Mouse (Mus musculus): Measurements from ENCODE around the gene Gucy2g. TPM values are rescaled to one million over a fixed set of nuclear protein-coding genes. Genes with fewer than 3 reads are reported as not detected.

Gene Gucy2g
- not detected in 2 replicates for polyA plus RNA-seq (2016; fragmentation: Nextera tagmentation; extraction: Ambion mirVana)

GRCm38 (mm10) chr19:55241186-55241645 is at the start of gene Gucy2g:
Gucy2g (minus strand) TSS chr19:55241236.
- ATAC-seq (ENCODE audit: insufficient number of reproducible peaks, insufficient read depth, low FRiP score, low TSS enrichment), result no peak

DNA sequence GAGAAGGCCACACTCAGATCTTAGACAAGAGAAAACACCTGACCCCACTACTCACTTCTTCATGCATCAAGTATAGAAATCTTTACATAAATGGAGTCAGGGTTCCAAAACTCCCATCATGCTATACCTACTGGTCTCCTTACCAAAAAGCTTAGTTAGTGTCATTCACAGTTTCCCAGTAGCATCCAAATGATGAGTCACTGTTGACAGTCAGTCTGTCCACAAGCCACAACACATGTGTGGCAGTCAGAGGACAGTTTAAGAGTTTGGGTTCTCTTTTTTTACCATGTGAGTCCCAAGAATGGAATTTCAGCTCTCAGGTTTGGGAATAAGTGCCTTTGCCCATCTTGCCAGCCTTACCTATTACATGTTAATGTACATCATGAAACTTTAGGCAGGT is 47.9 kb upstream of the Gucy2g start:
- ATAC-seq (ENCODE audit: insufficient number of reproducible peaks, insufficient read depth, low FRiP score, low TSS enrichment), result no peak
- Histone ChIP-seq H3K9me3 (no peaks in the 10 kb centered on the region), H3K27me3 (no peaks in the 10 kb centered on the region), H3K4me1 (no peaks in the 10 kb centered on the region), H3K36me3 (no peaks in the 10 kb centered on the region), H3K4me3 (no peak overlapping the region), H3K27ac (no peak overlapping the region), H3K9ac (no peak overlapping the region), H3K4me2 (replicated peaks) (no peak overlapping the region)

More at GRCm38 (mm10) chr19:55241186-55241645, at the start of gene Gucy2g:
- no peak within 1 kb of the TSS for H3K4me3 ChIP-seq
- H3K9ac ChIP-seq, result no peak within 1 kb of the TSS
- no peak within 1 kb of the TSS for H3K27ac ChIP-seq
- WGBS, result 77% methylated on average over 6 of the region's 6 CpGs
- no peaks in the 10 kb centered on the region for H3K27me3 ChIP-seq
- 0 out of 2 replicates have a peak, but pooled peaks cover 7% of the 10 kb centered on the region for H3K4me1 ChIP-seq
- no peaks in the 10 kb centered on the region for H3K36me3 ChIP-seq
- H3K9me3 ChIP-seq, result no peaks in the 10 kb centered on the region
- no peak within 1 kb of the TSS for H3K4me2 ChIP-seq (replicated peaks)

DNA sequence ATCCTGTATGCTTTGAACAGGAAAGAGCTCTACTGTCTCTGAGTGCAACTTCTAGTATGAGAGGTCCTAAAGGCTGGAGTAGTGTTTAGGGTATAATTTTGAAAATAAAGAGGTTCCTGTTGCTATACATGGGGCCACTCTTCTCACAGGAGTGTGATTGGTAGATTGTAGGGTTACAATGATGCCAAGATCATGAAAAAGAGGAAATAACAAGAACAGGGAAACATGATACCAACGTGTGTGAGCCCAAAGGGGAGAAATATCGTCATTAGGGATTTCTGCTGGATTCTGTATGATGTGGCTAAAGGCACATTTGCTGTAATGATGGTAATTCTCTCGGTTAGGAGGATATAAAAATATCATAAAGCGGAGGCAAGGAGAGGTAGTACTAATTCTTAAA is 45.0 kb upstream of the Gucy2g start:
- Histone ChIP-seq H3K4me3 (no peak overlapping the region), H3K4me2 (replicated peaks) (no peak overlapping the region), H3K36me3 (no peaks in the 10 kb centered on the region), H3K4me1 (no peaks in the 10 kb centered on the region), H3K9me3 (no peaks in the 10 kb centered on the region), H3K27ac (no peak overlapping the region), H3K27me3 (no peaks in the 10 kb centered on the region), H3K9ac (no peak overlapping the region)
- no peak for ATAC-seq (ENCODE audit: insufficient number of reproducible peaks, insufficient read depth, low FRiP score, low TSS enrichment)
- WGBS, result 81% methylated on average over 4 of the region's 4 CpGs

DNA sequence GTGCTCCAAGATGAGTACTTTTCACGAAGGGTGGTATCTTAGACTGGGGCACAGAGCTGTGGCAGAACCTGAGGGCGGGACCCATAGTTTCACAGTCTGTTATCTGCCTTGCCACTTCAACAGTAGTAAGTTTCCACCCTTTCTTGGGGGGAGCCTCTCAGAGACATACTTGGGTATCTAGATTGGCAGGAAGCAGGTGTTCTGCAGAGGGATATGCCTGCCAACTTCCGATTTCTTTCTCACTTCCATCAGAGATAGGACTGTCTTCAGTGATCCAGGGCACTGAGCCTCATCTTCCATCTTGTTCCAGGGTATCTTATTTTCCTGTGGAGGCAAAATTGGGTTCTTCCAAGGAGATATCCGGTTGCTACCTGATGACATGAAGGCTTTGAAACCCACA is 43.1 kb upstream of the Gucy2g start:
- H3K27ac ChIP-seq, result no peak overlapping the region
- no peaks in the 10 kb centered on the region for H3K4me1 ChIP-seq
- H3K36me3 ChIP-seq, result no peaks in the 10 kb centered on the region
- H3K4me2 ChIP-seq (replicated peaks), result no peak overlapping the region
- H3K9me3 ChIP-seq, result no peaks in the 10 kb centered on the region
- ATAC-seq (ENCODE audit: insufficient number of reproducible peaks, insufficient read depth, low FRiP score, low TSS enrichment), result no peak
- no peaks in the 10 kb centered on the region for H3K27me3 ChIP-seq
- no peak overlapping the region for H3K4me3 ChIP-seq
- no peak overlapping the region for H3K9ac ChIP-seq
- 84% methylated on average over 4 of the region's 4 CpGs for WGBS

GRCm38 (mm10) chr19:55276770-55277169 is 35.7 kb upstream of the Gucy2g start:
- Histone ChIP-seq H3K27me3 (no peaks in the 10 kb centered on the region), H3K9me3 (no peaks in the 10 kb centered on the region), H3K27ac (no peak overlapping the region), H3K4me2 (replicated peaks) (no peak overlapping the region), H3K4me1 (no peaks in the 10 kb centered on the region), H3K4me3 (no peak overlapping the region), H3K9ac (no peak overlapping the region), H3K36me3 (no peaks in the 10 kb centered on the region)
- WGBS, result 89% methylated on average over 3 of the region's 3 CpGs
- no peak for ATAC-seq (ENCODE audit: insufficient number of reproducible peaks, insufficient read depth, low FRiP score, low TSS enrichment)

DNA sequence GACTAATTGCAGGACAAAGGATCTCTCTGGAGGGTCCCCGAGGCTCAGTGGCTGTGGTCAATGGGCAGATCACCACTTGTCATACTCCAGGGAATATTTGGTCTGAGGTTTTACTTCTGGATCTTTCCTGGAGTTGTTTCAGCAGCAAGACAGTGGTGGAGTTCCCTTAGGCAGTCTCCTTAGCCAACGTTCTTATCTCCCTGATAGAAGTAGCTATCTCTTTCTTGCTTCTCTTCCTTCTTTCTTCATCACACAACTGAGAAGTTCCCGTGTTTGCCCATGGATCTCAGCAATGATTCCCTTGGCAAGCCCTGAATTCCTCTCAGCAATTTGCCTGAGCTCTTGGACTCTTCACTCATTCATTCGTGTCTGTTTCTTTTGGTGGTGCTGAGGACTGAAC is 35.1 kb upstream of the Gucy2g start:
- Histone ChIP-seq H3K4me3 (no peak overlapping the region), H3K9me3 (no peaks in the 10 kb centered on the region), H3K4me2 (replicated peaks) (no peak overlapping the region), H3K9ac (no peak overlapping the region), H3K4me1 (no peaks in the 10 kb centered on the region), H3K36me3 (no peaks in the 10 kb centered on the region), H3K27ac (no peak overlapping the region), H3K27me3 (no peaks in the 10 kb centered on the region)
- 82% methylated on average over 4 of the region's 4 CpGs for WGBS
- no peak for ATAC-seq (ENCODE audit: insufficient number of reproducible peaks, insufficient read depth, low FRiP score, low TSS enrichment)

GRCm38 (mm10) chr19:55273340-55273739 is 32.3 kb upstream of the Gucy2g start:
- Histone ChIP-seq H3K4me1 (no peaks in the 10 kb centered on the region), H3K27ac (no peak overlapping the region), H3K9me3 (no peaks in the 10 kb centered on the region), H3K27me3 (no peaks in the 10 kb centered on the region), H3K4me3 (no peak overlapping the region), H3K4me2 (replicated peaks) (no peak overlapping the region), H3K9ac (no peak overlapping the region), H3K36me3 (no peaks in the 10 kb centered on the region)
- ATAC-seq (ENCODE audit: insufficient number of reproducible peaks, insufficient read depth, low FRiP score, low TSS enrichment), result no peak
- WGBS, result 83% methylated on average over 6 of the region's 6 CpGs

GRCm38 (mm10) chr19:55271448-55271847 is 30.4 kb upstream of the Gucy2g start:
- no peaks in the 10 kb centered on the region for H3K36me3 ChIP-seq
- 32% methylated on average over 3 of the region's 3 CpGs for WGBS
- H3K4me3 ChIP-seq, result no peak overlapping the region
- H3K27me3 ChIP-seq, result no peaks in the 10 kb centered on the region
- no peak overlapping the region for H3K4me2 ChIP-seq (replicated peaks)
- H3K9ac ChIP-seq, result no peak overlapping the region
- 0 out of 2 replicates have a peak overlapping the region, but pooled peaks have one; percentile 6 for H3K27ac ChIP-seq
- ATAC-seq (ENCODE audit: insufficient number of reproducible peaks, insufficient read depth, low FRiP score, low TSS enrichment), result no peak
- H3K4me1 ChIP-seq, result no peaks in the 10 kb centered on the region
- H3K9me3 ChIP-seq, result no peaks in the 10 kb centered on the region

- Histone ChIP-seq H3K27ac (no peak overlapping the region), H3K36me3 (no peaks in the 10 kb centered on the region), H3K4me2 (replicated peaks) (no peak overlapping the region), H3K9ac (no peak overlapping the region), H3K4me1 (no peaks in the 10 kb centered on the region), H3K4me3 (no peak overlapping the region), H3K9me3 (no peaks in the 10 kb centered on the region), H3K27me3 (no peaks in the 10 kb centered on the region)
- WGBS, result 82% methylated on average over 5 of the region's 5 CpGs
- ATAC-seq (ENCODE audit: insufficient number of reproducible peaks, insufficient read depth, low FRiP score, low TSS enrichment), result no peak
Measured at GRCm38 (mm10) chr19:55269051-55269450, 28.0 kb upstream of the Gucy2g start.

GRCm38 (mm10) chr19:55268150-55268549 is 27.1 kb upstream of the Gucy2g start:
- H3K9ac ChIP-seq, result no peak overlapping the region
- no peaks in the 10 kb centered on the region for H3K4me1 ChIP-seq
- H3K4me2 ChIP-seq (replicated peaks), result no peak overlapping the region
- H3K27ac ChIP-seq, result no peak overlapping the region
- H3K36me3 ChIP-seq, result no peaks in the 10 kb centered on the region
- H3K9me3 ChIP-seq, result no peaks in the 10 kb centered on the region
- 67% methylated on average over 3 of the region's 3 CpGs for WGBS
- H3K27me3 ChIP-seq, result no peaks in the 10 kb centered on the region
- H3K4me3 ChIP-seq, result no peak overlapping the region
- no peak for ATAC-seq (ENCODE audit: insufficient number of reproducible peaks, insufficient read depth, low FRiP score, low TSS enrichment)

- WGBS, result 71% methylated on average over 3 of the region's 3 CpGs
- Histone ChIP-seq H3K27ac (no peak overlapping the region), H3K4me2 (replicated peaks) (no peak overlapping the region), H3K36me3 (no peaks in the 10 kb centered on the region), H3K4me3 (no peak overlapping the region), H3K27me3 (no peaks in the 10 kb centered on the region), H3K9ac (no peak overlapping the region), H3K4me1 (no peaks in the 10 kb centered on the region), H3K9me3 (no peaks in the 10 kb centered on the region)
- no peak for ATAC-seq (ENCODE audit: insufficient number of reproducible peaks, insufficient read depth, low FRiP score, low TSS enrichment)
Measured at GRCm38 (mm10) chr19:55266786-55267185, 25.8 kb upstream of the Gucy2g start.

DNA sequence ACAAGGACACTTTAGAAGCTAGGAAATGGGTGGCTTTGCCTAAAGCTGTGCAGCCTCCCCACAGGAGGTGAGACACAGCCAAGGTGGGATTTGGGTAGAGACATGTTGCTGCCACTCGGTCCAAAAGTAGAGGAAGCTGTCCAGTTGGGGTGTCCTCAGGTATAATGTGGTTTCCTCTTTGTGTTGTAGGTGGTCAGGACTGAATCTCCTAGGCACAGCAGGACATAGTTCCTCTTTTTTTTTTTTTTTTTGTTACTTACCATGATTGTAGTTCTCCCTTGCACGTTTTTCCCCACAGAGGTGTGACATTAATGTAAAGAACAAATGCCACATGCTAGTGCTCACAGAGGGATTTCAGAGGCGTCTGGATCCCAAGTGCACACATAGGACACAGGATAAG is 24.2 kb upstream of the Gucy2g start:
- H3K4me1 ChIP-seq, result no peaks in the 10 kb centered on the region
- no peak for ATAC-seq (ENCODE audit: insufficient number of reproducible peaks, insufficient read depth, low FRiP score, low TSS enrichment)
- H3K27ac ChIP-seq, result no peak overlapping the region
- no peaks in the 10 kb centered on the region for H3K36me3 ChIP-seq
- no peak overlapping the region for H3K9ac ChIP-seq
- no peak overlapping the region for H3K4me3 ChIP-seq
- no peaks in the 10 kb centered on the region for H3K9me3 ChIP-seq
- H3K27me3 ChIP-seq, result no peaks in the 10 kb centered on the region
- no peak overlapping the region for H3K4me2 ChIP-seq (replicated peaks)
- WGBS, result 78% methylated on average over 3 of the region's 3 CpGs
